Mouse (Mus musculus) adrenal gland (tissue): ENCODE results near the gene Scrn2.

Experiments used
- intact Hi-C: fragments of 180-260 bp; cut with DNase I; formaldehyde crosslinking; loops from one replicate; pipeline ENCODE4 v1.15.1; 2025

Scrn2 gene

DNA sequence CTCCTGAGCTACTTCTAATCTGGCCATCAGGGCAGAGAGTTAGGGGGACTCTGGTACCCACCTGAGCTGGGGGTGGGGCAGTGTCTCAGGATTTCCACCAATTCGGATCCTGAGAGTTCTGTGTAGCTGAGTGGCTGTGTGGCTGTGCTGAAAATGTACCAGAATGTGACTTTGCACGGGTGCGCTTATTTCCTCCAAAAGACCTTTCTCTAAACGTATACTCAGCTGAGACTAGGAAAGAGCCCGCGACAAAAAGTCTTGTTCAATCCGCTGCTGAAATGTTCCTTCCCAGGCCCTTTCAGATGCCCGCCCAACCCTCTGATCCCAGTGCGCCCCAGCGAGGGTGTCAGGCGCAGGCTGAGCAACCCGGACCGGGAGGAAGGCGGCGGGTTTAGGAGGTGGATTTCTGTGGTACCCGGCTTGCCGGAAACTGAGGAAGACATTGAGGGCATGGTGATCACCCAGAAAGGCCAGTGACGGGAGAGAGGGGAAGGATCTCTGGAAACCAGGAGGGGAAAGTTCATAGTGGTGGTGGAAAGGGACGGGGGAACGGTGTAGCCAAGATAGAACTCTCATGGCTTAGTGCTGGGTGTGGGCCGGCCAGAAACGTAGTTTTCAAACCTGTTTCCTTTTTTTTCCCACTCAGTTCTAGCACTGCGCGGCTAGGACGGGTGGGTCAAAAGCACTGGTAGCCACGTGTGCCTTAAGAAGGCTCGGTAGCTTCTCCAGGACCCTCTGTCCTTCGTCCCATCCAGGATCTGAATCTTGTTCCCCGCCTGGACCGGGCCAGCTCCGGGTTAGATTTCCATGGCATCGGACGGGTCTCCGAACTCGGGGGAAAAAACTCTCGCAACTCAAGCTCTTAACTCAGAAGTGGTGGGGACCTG, 11.8 kb upstream of the Scrn2 start:
- intact Hi-C loops = no loop called here

DNA sequence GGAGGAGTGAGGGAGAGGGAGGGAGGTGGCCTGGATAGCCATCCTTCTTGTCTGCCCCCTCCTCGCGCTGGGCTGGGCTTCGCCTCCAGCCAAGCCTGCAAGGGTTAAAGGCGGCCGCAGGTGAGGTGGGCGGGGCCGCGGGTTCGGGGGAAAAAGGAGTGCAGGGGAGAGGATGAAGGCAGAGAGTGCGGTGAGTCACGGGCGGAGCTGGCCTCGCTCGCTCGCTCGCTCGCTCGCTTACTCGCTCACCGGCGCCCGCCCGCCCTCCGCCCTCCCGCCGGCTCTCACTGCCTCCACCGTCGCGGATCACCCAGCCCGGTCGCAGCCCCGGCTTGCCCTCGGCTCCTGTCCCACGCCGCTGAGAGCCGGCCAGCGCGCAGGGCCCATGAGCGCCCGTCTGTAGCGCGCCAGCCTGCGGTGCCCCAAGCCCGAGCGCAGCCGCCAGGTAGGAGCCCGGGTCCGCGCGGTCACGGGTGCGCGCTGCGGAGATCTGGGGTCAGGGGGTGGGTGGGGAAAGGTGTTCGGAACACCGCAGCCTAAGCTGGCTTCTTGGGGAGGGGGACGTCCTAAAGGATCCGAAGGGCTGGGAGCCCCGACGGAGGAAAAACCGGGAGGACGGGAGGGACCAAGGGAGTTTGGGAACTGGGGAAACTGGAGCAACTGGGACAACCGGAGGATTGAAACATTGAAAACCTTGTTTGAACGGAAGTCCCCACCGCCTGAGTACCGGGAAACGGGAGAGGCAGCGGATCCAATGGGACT, 11.0 kb upstream of the Scrn2 start:
- intact Hi-C loops = no loop called here

GRCm38 (mm10) chr11:97019345-97019708, 10.4 kb upstream of the Scrn2 start:
- intact Hi-C loops = no loop called here

DNA sequence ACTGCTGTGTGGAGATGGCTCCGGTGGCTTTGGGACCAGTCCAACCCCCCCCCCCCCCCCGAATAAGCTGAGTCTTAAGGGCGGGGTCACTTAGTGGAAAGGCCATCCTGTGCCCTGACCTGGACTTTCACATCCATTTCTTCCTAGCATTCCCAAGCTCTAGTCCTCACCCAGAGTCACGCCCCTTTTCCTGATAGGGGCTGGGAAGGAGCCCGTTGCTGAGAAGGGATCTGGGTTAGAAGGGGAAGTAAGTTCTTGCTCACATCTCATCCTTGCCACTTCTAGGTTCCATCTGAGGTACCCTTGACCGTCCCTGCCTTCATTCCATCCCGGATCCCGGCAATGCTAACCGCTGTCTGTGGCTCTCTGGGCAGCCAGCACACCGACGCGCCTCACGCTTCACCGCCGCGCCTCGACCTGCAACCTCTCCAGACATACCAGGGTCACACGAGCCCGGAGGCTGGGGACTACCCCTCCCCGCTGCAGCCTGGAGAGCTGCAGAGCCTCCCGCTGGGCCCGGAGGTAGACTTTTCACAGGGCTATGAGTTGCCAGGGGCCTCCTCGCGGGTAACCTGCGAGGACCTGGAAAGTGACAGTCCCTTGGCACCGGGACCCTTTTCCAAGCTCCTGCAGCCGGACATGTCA, 8.5 kb upstream of the Scrn2 start:
- intact Hi-C loops = loop anchor here (10.0 kb wide), 1 partner anchor 106 kb away; the partner anchor contains the start of gene Cdk5rap3

- intact Hi-C loops = loop anchor here (10.0 kb wide), 1 partner anchor 107 kb away; the partner anchor contains the start of gene Cdk5rap3
Measured at GRCm38 (mm10) chr11:97021873-97022484, 7.8 kb upstream of the Scrn2 start.

DNA sequence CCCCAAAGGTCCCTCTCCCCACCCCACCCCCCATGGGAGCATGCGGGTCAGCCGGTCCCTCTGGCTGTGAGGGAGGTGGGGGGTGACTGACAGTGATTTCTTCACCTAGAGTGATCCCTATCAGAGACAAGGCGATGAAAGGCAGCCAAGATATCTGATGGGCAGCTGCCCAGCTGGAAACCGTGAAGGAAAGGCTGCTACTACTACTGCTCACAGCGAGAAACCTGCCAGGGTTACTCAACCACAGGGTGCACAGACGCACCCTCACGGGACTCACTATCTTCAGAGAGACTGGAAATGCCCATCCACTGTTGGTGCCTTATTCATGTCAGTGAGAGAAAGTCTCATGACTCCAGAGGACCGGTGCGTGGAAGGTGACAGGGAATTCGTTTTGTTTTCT, 4.8 kb upstream of the Scrn2 start:
- intact Hi-C loops = loop anchor here (10.0 kb wide), 1 partner anchor 110 kb away; the partner anchor contains the start of gene Cdk5rap3

GRCm38 (mm10) chr11:97025721-97026344, 3.9 kb upstream of the Scrn2 start:
- intact Hi-C loops = loop anchor here (1.0 to 10.0 kb wide), 2 partner anchors 44 to 111 kb away; partner anchors contain the start of genes Cdk5rap3 and Sp2

- intact Hi-C loops = no loop called here
Measured at GRCm38 (mm10) chr11:97030426-97030825, 688 bp downstream of the Scrn2 start.

DNA sequence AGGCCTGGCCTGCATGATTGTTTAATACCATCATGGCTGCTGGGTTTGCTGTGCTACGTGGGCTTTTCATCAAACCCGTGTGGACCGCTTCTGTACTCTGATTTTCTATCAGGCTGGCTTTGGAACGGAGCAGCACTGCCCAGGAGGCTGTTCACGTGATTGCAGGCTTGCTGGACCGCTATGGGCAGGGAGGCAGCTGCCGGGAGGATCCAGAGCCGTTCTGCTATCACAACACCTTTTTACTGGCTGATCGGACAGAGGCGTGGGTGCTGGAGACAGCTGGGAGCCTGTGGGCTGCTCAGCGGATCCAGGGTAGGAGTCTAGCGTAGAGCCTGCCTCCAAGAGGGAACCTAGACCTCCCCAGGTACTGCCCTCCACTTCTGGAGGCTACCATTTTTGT, 2.2 kb downstream of the Scrn2 start:
- intact Hi-C loops = no loop called here

DNA sequence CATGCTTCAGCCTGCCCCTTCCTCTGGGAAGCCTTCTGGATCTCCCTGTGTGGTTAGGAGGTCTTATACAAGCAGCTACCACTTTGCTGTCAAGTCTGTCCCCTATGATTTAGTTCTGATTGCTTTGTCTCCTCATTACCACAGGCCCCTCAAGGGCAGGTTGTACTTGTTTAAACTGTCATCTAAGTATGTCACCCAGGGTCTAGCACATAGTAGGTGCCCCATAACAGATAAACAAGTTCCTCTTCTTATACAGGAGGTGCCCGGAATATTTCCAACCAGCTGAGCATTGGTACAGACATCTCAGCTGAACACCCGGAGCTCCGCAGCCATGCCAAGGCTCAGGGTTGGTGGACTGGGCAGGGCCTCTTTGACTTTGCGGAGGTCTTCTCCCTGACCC, 2.8 kb downstream of the Scrn2 start:
- intact Hi-C loops = no loop called here

DNA sequence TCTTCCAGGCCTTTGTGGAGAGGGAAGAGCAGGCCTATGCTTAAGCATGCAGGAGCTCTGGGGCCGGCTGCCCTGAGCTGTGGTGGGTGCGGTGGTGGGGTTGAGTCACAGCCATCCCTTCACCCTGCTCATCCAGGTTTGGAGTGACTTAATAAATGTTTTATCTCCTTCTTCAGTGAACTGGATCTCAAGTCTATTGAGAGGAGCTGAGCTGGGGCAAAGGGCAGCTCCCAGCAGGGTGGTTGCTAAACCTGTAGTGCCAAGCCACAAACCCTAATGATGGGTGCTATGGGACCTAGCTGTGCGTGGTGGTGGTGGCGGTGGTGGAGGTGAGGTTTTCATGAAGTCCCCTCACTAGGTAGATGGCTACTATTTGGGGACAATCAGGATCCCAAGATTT, 4.0 kb downstream of the Scrn2 start:
- intact Hi-C loops = no loop called here

DNA sequence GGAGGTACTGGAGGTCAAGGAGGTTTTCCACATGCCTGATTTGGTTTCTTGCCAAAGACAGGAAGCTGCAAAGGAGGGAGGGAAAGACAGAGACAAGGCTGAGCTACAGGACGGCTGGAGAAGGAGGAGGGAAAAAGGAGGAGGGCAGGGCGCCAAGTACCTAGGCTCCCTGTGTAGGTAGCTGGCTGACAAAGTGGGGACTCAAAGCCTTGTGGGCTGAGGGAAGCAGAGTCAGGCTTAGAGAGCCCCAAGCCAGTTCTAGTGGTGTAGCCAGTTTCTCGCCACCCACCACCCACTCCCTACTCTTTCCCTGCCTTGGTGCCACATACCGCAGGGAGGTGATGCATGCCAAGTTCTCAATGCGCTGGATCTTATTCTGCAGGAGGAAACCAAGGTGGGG, 6.4 kb downstream of the Scrn2 start:
- intact Hi-C loops = no loop called here

DNA sequence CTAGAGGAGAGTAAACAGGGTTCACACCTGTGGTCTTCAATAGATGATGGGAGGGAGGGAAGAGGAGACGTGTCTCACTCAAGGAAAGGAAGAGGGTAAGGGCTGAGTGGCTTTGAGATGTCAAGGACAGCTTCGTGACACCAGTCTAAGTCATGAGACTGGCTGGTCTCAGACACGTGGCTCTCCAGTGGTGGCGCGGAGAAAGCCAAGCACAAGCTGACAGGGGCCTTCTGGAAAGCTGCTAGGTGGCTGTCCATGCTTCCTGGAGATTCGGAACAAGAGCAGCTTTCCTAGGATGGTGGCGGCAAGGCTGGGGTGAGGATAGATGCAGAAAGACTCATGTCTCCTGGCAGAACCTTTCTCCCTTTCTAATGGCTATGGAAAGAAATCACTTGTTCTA, 9.1 kb downstream of the Scrn2 start:
- intact Hi-C loops = no loop called here

DNA sequence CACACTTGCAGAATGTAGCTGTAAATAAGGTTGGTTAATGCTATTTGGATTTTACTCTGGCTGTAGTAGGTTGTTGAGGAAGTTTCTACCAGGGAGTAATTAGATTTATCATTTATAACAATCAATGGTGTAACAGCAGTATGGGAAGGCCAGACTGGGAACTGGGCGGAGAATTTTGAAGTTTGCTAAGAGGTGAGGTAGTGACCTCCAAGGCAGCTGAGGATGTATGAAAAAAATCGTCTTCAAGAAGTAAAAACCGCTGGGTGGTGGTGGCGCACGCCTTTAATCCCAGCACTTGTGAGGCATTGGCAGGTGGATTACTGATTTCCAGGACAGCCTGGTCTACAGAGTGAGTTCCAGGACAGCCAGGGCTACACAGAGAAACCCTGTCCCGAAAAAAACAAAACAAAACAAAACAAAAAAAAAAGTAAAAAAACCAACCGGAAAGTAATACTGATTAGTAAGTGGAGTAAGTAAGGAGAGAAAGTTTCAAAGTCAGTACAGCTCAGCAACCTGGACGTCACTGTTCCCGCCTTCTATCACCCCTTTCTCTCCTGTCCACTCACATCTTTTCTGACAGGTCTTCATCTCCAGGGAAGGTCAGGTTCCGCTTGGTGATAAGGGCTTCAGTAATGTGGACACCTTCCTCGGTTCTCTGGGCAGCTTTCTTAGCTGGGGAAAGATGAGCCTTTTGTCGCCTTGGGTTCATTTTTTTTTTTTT, 10.7 kb downstream of the Scrn2 start:
- intact Hi-C loops = no loop called here

GRCm38 (mm10) chr11:97041022-97041899, 11.5 kb downstream of the Scrn2 start, which contains the start of the genes Lrrc46 and Mrpl10:
Lrrc46 (minus strand) TSS chr11:97041407.
Mrpl10 (plus strand) TSS chr11:97041560.
- intact Hi-C loops = no loop called here

- intact Hi-C loops = no loop called here
Measured at GRCm38 (mm10) chr11:97044902-97045301, 15.2 kb downstream of the Scrn2 start.

GRCm38 (mm10) chr11:97045861-97046260, 16.1 kb downstream of the Scrn2 start:
- intact Hi-C loops = no loop called here

DNA sequence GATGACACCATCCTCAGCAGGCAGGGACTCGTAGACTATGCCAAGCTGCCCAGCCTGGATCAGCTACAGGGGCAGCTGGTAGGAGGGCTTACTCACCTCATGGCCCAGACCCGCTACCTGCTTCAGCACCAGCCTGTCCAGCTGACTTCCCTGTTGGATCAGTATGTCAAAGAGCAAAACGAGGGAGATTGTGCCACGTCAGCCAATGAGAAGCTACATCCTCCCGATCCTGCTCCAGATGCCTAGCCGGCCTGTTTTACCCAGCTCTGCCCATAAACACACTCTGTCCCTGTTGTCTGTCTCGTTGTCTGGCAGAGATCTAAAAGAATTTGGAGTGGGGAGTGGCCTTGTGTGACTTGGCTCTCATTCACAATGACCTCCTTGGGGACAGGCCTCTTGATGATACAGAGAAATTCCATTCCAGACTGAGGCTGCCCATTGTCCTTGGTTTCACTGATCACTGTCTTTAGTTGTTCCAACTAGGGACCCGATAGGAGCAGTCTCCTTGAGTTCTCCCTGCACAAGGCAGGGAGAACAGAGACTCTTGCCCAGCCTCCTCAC, 18.4 kb downstream of the Scrn2 start:
- intact Hi-C loops = no loop called here
